Mouse (Mus musculus): ENCODE results near the gene Syt3. TPM values are rescaled to one million over a fixed set of nuclear protein-coding genes. Genes with fewer than 3 reads are reported as not detected.

Gene Syt3
- polyA plus RNA-seq (2017; shearing (Covaris generic)), result 0.77 TPM

DNA sequence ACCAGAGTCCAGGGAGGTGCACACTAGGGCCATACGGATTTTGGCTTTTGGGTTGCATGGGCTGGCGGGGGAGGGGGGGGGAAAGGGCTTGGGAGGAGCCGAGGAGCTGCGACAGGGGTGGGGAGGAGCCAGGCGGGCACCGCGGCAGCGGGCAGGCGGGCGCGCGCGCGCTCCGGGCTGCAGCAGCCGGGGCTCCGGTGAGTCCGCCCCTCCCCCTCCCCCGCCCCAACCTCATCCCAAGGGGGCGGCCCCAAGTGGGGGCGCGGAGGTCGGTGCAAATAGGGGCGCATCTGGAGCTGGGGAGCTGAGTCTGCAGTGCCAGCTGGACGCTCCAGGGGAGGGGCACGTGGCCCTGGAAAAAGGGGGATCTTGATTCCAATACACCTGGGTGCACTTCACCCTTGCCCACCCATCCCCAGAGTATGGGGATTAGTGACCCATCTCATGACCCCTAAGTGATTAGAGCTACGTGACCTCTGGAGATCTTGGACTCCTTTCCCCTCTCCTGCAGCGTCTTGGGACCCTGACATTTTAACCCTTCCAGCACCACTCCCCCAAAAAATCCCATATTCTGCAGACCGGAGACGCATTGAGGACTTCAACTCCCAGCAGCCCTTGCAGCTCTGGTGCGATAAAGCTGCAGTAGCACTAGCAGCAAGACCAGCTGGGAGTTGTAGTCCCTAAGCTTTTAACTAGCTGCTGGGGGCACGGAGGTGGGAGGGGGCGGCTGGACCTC, at the start of gene Syt3:
Gene Syt3 (plus strand): TSS at position 123 of the 736 bp plus-strand sequence.

DNA sequence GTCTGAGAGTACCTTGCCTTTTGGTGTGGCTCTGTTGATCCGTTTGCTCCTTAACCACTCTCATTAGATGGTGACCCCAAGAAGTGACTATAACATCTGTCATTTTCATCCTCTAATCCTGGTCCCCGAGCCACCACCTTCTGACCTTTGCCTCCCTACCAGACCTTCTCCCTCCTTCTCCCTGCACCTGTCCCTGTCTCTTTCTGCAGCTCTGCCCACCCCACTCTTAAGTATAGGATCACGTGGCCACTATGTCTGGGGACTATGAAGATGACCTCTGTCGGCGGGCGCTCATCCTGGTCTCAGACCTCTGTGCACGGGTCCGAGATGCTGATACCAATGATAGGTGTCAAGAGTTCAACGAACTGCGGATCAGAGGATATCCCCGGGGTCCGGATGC, 1.8 kb downstream of the Syt3 start, which contains the start of gene 1700008O03Rik:
Gene 1700008O03Rik (minus strand): TSS at position 101 of the 400 bp plus-strand sequence.

GRCm38 (mm10) chr7:44428968-44429521, 45.1 kb downstream of the Syt3 start, which contains the start of gene Lrrc4b:
Lrrc4b (plus strand) TSS chr7:44429018.

Other genes starting within 250 kb of the Syt3 start
- gene Klk1b16, start 247.3 kb upstream of the Syt3 start, polyA plus RNA-seq (2017; shearing (Covaris generic)), result not detected
- gene Klk1b24, start 195.9 kb upstream of the Syt3 start, polyA plus RNA-seq (2017; shearing (Covaris generic)), result not detected
- not detected for gene Klk1b3, start 185.9 kb upstream of the Syt3 start, polyA plus RNA-seq (2017; shearing (Covaris generic))
- not detected for gene Klk1b4, start 176.7 kb upstream of the Syt3 start, polyA plus RNA-seq (2017; shearing (Covaris generic))
- gene Klk1b5, start 168.2 kb upstream of the Syt3 start, polyA plus RNA-seq (2017; shearing (Covaris generic)), result not detected
- not detected for gene Klk1, start 158.7 kb upstream of the Syt3 start, polyA plus RNA-seq (2017; shearing (Covaris generic))
- not detected for gene Gm36864, start 147.9 kb upstream of the Syt3 start, polyA plus RNA-seq (2017; shearing (Covaris generic))
- 0.85 TPM for gene 1700028J19Rik, start 137.4 kb upstream of the Syt3 start, polyA plus RNA-seq (2017; shearing (Covaris generic))
- gene 2410002F23Rik, start 137.4 kb upstream of the Syt3 start, polyA plus RNA-seq (2017; shearing (Covaris generic)), result 192 TPM
- gene Acp4, start 126.7 kb upstream of the Syt3 start, polyA plus RNA-seq (2017; shearing (Covaris generic)), result not detected
- gene Gm15517, start 122.7 kb upstream of the Syt3 start, polyA plus RNA-seq (2017; shearing (Covaris generic)), result not detected
- 0.12 TPM for gene Clec11a, start 77.2 kb upstream of the Syt3 start, polyA plus RNA-seq (2017; shearing (Covaris generic))
- 0.47 TPM for gene Shank1, start 73.8 kb upstream of the Syt3 start, polyA plus RNA-seq (2017; shearing (Covaris generic))
- gene 1700008O03Rik, start 1.7 kb downstream of the Syt3 start, polyA plus RNA-seq (2017; shearing (Covaris generic)), result not detected
- gene Lrrc4b, start 44.9 kb downstream of the Syt3 start, polyA plus RNA-seq (2017; shearing (Covaris generic)), result not detected
- not detected for gene Aspdh, start 81.3 kb downstream of the Syt3 start, polyA plus RNA-seq (2017; shearing (Covaris generic))
- 71.6 TPM for gene Josd2, start 83.9 kb downstream of the Syt3 start, polyA plus RNA-seq (2017; shearing (Covaris generic))
- 178 TPM for gene Emc10, start 112.4 kb downstream of the Syt3 start, polyA plus RNA-seq (2017; shearing (Covaris generic))
- gene Fam71e1, start 112.5 kb downstream of the Syt3 start, polyA plus RNA-seq (2017; shearing (Covaris generic)), result 1.00 TPM
- gene Mybpc2, start 140.6 kb downstream of the Syt3 start, polyA plus RNA-seq (2017; shearing (Covaris generic)), result not detected
- 0.17 TPM for gene Spib, start 148.0 kb downstream of the Syt3 start, polyA plus RNA-seq (2017; shearing (Covaris generic))
- gene Pold1, start 164.7 kb downstream of the Syt3 start, polyA plus RNA-seq (2017; shearing (Covaris generic)), result 42.7 TPM
- 201 TPM for gene Nr1h2, start 169.8 kb downstream of the Syt3 start, polyA plus RNA-seq (2017; shearing (Covaris generic))
- gene Napsa, start 188.3 kb downstream of the Syt3 start, polyA plus RNA-seq (2017; shearing (Covaris generic)), result 0.76 TPM
- gene Kcnc3, start 206.6 kb downstream of the Syt3 start, polyA plus RNA-seq (2017; shearing (Covaris generic)), result 0.36 TPM